Mouse (Mus musculus): Measurements from ENCODE around the gene Fbxo40. TPM values are rescaled to one million over a fixed set of nuclear protein-coding genes. Genes with fewer than 3 reads are reported as not detected.

Gene Fbxo40
- total and polyA plus RNA-seq, 2 experiments from 2014 or later = 0.10 to 2.9 TPM

DNA sequence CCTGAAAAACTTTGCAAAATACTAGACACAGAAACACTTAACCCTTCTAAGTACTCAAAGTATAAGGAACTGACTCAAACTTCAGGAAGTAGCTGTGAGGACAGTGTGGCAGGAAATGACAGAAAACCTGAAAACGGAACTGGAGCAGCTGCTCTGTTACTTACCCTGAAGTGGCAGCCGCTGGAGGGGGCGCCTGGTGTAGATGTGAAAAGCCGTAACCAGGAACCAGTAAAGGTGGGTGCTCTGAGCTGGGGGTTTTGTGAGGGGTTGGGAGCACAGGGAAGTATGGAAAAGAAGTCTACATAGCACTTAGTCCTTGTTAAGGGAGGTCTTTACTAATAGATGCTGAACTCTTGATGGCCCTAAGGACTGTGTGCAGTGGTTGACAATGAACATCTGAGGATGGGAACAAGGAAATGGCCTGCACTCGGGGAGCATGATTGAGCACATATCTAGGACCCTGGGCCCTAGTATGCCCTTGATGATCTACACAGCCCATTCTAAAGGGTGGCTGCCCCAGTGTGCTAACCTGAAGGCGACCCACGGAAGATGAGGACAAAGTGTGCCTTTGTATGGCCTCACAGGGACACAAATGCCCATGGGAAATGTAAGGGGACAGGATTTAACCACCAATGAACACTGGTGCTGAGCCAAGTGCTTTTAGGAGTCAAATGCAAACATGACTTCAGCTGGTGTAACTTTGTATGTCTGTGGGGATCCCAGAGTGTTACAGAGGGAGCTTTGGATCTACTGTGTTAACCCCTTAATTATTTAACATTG lies 55.2 kb downstream of the Fbxo40 start, which contains the start of gene Hcls1:
Gene Hcls1, plus strand, starts transcription at position 143 of the 780 bp plus-strand sequence.
- peaks cover 30% of the 10 kb centered on the region for H3K36me3 ChIP-seq (ENCODE audit: insufficient read depth)
- DNase-seq (no peak), ATAC-seq (no peak)
- H3K4me3 ChIP-seq (ENCODE audit: low read depth, low read length) = no peak within 1 kb of the TSS
- H3K27ac ChIP-seq (ENCODE audit: low read depth, low read length) = no peak within 1 kb of the TSS
- H3K27me3 ChIP-seq (ENCODE audit: insufficient read depth, low read length) = no peaks in the 10 kb centered on the region
- H3K9me3 ChIP-seq (ENCODE audit: low read length) = no peaks in the 10 kb centered on the region
- H3K4me1 ChIP-seq (ENCODE audit: insufficient read depth) = no peaks in the 10 kb centered on the region
- H3K4me2 ChIP-seq (ENCODE audit: low read depth) = no peak within 1 kb of the TSS
- no peak within 1 kb of the TSS for H3K9ac ChIP-seq
- WGBS = 81% methylated on average over 7 of the region's 7 CpGs
- TF ChIP-seq CTCF (IDR thresholded peaks at IDR 0.05; ENCODE audit: low read depth) = no peak

DNA sequence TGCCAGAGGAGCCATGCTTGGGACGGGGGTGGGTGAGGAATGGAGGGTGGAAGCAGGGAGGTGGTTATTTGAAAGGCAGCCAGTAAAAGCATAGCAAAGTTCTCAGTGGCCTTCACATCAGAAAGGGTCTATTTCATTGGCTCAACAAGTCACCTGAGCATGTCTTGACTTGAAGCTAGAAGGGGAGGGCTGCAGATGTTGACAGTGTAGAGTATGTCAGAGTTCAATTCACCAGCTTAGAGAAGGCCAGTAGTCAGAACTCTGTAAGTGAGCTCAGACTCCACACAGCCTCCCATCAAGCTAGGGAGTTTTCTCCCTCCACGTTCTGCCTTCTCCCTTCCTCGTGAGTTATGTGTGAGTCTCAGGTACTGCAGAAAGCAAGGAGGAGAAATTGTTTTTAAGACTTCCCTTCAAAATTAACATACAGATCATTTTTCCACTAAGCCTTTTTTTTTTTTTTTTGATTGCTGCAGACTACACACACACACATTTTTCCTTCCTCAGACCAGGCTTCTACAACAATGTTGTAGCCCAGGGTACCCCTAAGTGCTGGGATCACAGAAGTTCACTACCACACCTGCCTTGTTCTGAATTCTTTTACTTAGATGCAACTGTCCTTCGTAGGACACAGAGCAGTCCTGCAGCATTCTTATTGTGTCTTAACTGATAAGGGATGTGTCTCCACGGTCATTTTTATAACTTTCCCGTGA lies 56.0 kb downstream of the Fbxo40 start:
- TF ChIP-seq CTCF (IDR thresholded peaks at IDR 0.05; ENCODE audit: low read depth) = no peak
- Histone ChIP-seq H3K4me3 (ENCODE audit: low read depth, low read length) (no peak overlapping the region), H3K9ac (no peak overlapping the region), H3K4me2 (ENCODE audit: low read depth) (no peak overlapping the region), H3K36me3 (ENCODE audit: insufficient read depth) (peaks cover 37% of the 10 kb centered on the region), H3K27ac (ENCODE audit: low read depth, low read length) (no peak overlapping the region), H3K9me3 (ENCODE audit: low read length) (no peaks in the 10 kb centered on the region), H3K27me3 (ENCODE audit: insufficient read depth, low read length) (no peaks in the 10 kb centered on the region), H3K4me1 (ENCODE audit: insufficient read depth) (no peaks in the 10 kb centered on the region)
- no peak for ATAC-seq
- no peak for DNase-seq
- 83% methylated on average over 6 of the region's 6 CpGs for WGBS

DNA sequence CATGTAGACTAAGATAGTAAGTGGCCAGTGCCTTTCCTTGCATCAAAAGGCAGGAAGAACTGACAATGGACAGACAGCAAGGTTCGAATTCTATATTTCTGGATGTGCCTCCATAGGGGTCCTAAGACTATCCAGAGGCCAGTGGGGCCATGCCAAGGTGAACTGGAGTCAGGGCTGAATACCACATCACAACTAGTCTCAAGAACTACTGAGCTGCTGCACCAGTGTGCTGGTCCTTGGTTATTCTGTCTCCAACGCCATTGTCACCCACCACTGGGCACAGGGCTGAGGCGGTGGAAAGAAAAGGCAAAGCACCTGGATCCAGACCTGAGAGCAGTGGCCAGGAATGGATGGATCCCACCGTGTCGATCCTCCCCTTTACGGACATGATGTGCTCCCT lies 57.7 kb downstream of the Fbxo40 start:
- 92% methylated on average over 6 of the region's 6 CpGs for WGBS
- Histone ChIP-seq H3K36me3 (ENCODE audit: insufficient read depth) (peaks cover 54% of the 10 kb centered on the region), H3K4me1 (ENCODE audit: insufficient read depth) (no peaks in the 10 kb centered on the region), H3K4me3 (ENCODE audit: low read depth, low read length) (no peak overlapping the region), H3K9ac (no peak overlapping the region), H3K4me2 (ENCODE audit: low read depth) (no peak overlapping the region), H3K9me3 (ENCODE audit: low read length) (no peaks in the 10 kb centered on the region), H3K27ac (ENCODE audit: low read depth, low read length) (no peak overlapping the region), H3K27me3 (ENCODE audit: insufficient read depth, low read length) (no peaks in the 10 kb centered on the region)
- ATAC-seq = no peak
- no peak for DNase-seq
- no peak for TF ChIP-seq CTCF (IDR thresholded peaks at IDR 0.05; ENCODE audit: low read depth)

DNA sequence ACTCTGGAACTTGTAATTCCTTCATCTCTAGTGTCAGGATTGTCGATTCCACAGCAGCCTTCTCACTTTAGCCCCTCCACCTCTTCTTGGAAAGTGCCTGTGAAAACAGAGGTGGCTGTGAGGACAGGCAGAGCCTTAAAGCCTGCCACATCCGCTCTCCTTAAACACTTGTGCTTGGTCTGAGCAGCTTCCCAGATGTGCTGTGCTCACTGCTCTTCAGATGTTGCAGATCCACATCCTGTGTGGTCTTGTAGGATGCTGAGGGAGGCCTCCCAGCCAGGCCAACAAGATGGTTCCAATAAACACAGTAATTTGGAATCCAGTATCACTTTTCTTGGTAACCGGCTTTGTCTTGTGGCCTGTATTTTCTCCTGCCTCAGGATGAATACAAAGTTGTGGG lies 58.3 kb downstream of the Fbxo40 start:
- H3K9me3 ChIP-seq (ENCODE audit: low read length) = no peaks in the 10 kb centered on the region
- no peak overlapping the region for H3K4me2 ChIP-seq (ENCODE audit: low read depth)
- H3K27ac ChIP-seq (ENCODE audit: low read depth, low read length) = no peak overlapping the region
- no peak for TF ChIP-seq CTCF (IDR thresholded peaks at IDR 0.05; ENCODE audit: low read depth)
- H3K4me3 ChIP-seq (ENCODE audit: low read depth, low read length) = no peak overlapping the region
- H3K9ac ChIP-seq = no peak overlapping the region
- WGBS = 90% methylated on average over 3 of the region's 3 CpGs
- no peak for DNase-seq
- peaks cover 59% of the 10 kb centered on the region for H3K36me3 ChIP-seq (ENCODE audit: insufficient read depth)
- ATAC-seq = no peak
- no peaks in the 10 kb centered on the region for H3K27me3 ChIP-seq (ENCODE audit: insufficient read depth, low read length)
- H3K4me1 ChIP-seq (ENCODE audit: insufficient read depth) = no peaks in the 10 kb centered on the region

DNA sequence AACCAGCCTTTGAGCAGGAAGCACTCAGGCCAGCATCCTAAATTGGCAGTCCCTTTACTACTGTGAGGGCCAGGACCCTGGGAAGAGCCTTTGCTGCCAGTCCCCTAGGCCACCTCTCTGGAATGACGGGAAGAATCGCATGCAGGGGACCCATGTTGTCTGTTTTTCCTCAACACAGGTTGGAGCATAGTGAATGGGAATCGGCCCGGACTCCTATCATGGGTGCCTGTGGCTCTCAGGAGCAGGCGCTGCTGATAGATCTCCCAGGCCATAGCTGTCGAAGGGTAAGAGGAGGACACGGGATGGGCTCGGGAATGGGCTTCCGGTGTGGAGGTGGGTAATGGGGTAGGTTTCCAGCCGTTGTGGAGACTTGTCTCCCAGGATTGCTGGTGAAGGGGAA lies 58.9 kb downstream of the Fbxo40 start:
- no peaks in the 10 kb centered on the region for H3K4me1 ChIP-seq (ENCODE audit: insufficient read depth)
- H3K27ac ChIP-seq (ENCODE audit: low read depth, low read length) = no peak overlapping the region
- ATAC-seq (no peak), DNase-seq (no peak)
- H3K36me3 ChIP-seq (ENCODE audit: insufficient read depth) = peaks cover 65% of the 10 kb centered on the region
- H3K4me3 ChIP-seq (ENCODE audit: low read depth, low read length) = no peak overlapping the region
- WGBS = 94% methylated on average over 10 of the region's 10 CpGs
- no peaks in the 10 kb centered on the region for H3K27me3 ChIP-seq (ENCODE audit: insufficient read depth, low read length)
- no peak overlapping the region for H3K9ac ChIP-seq
- H3K4me2 ChIP-seq (ENCODE audit: low read depth) = no peak overlapping the region
- H3K9me3 ChIP-seq (ENCODE audit: low read length) = no peaks in the 10 kb centered on the region
- no peak for TF ChIP-seq CTCF (IDR thresholded peaks at IDR 0.05; ENCODE audit: low read depth)

DNA sequence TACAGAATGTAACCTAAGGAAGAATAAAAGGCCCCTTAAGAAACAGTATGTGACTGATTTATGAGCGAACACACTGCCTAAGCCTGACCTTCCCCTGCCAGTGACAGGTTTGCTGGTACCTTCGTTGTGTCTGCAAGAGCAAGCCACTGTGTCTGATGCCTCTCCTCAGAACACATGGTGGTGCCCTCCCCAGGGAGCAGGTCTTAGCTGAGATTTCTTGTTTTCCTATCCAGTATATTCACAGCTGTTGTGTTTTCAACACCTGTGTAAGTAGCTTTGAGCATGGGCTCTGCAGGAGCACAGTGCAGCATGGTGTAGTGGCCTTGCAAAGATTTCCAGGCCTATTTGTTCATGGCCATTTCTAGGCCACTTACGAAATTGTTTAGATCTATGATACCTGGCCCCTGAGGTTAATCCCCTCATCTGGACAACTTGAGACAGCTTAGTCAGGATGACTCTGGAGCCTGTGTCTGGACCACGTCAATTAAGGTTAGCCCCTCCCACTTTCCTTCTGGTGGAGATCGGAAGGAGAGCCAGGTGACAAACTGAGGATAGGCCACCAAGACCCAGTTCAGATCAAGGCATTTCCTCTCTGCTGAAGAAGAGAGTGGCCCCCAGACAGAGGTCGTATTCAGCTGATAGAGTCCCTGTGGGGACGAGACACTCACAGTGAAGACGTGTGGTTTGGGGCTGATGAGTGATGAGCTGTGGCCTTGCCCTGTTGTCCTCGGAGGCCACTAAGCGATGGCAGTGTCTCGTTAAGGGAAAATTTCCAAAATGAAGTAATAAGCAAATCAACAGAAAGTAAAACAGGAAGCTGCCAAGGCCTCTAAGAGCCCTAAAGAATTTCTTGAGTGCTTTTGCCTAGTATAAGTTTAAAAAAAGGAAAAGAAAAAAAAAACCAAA lies 59.8 kb downstream of the Fbxo40 start:
- H3K4me3 ChIP-seq (ENCODE audit: low read depth, low read length) = no peak overlapping the region
- no peak overlapping the region for H3K27ac ChIP-seq (ENCODE audit: low read depth, low read length)
- no peaks in the 10 kb centered on the region for H3K4me1 ChIP-seq (ENCODE audit: insufficient read depth)
- no peak overlapping the region for H3K9ac ChIP-seq
- no peak for TF ChIP-seq CTCF (IDR thresholded peaks at IDR 0.05; ENCODE audit: low read depth)
- H3K4me2 ChIP-seq (ENCODE audit: low read depth) = no peak overlapping the region
- DNase-seq = no peak
- no peak for ATAC-seq
- WGBS = 84% methylated on average over 11 of the region's 11 CpGs
- H3K36me3 ChIP-seq (ENCODE audit: insufficient read depth) = peaks cover 73% of the 10 kb centered on the region
- no peaks in the 10 kb centered on the region for H3K27me3 ChIP-seq (ENCODE audit: insufficient read depth, low read length)
- H3K9me3 ChIP-seq (ENCODE audit: low read length) = no peaks in the 10 kb centered on the region
